Mouse (Mus musculus) retina, embryonic 14.5 days (tissue): ENCODE data around the gene Ms4a4c.
"Not testable (repeated sequence)": the region's sequence is repeated elsewhere in the genome, so short reads cannot be mapped to it uniquely, and the experiment has no call there.

ENCODE experiments used
- DNase-seq: peaks from one replicate; pipeline ENCODE4 v3.0.0-alpha.2; 2015; ENCODE audit warnings: low spot score

Ms4a4c gene

DNA sequence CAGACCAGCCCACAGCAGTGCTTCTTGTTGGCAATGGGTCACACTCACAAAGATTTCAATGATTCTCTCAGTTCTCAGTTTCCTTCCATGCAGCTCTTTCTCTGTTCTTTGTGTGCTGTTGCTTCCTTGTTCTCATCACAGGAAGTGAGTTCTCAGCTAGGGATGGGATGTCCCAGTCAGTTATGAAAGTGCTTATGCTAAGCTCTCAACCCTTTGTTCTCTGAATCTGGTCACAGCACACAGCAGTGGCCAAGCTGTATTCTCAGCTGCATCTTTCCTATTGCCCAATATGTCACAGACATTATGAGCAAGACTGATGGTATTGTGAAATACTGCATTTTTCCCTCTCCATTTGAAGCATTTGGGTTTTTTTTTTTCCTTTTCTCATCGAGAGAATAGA lies 60.2 kb downstream of the Ms4a4c start:
- not testable (repeated sequence) for DNase-seq

DNA sequence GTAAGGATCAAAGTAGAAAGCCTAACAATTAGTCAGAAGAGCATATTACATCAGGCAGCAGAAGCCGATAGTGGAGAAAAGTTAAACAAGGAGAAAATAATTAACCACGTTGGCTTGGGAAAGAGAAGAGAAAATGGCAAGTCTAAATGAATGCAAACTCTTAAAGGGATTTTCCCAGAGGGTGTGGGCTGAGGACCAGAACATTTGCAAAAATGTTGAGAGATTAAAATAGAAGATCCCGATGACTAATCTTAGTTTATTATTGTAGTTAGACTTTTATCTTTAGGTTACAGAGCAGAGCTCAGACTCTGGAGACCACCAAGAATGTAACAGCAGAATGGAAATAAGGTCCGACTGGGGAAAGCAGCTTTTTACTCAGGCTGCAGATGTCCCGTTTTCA lies 61.9 kb downstream of the Ms4a4c start:
- no peak for DNase-seq

DNA sequence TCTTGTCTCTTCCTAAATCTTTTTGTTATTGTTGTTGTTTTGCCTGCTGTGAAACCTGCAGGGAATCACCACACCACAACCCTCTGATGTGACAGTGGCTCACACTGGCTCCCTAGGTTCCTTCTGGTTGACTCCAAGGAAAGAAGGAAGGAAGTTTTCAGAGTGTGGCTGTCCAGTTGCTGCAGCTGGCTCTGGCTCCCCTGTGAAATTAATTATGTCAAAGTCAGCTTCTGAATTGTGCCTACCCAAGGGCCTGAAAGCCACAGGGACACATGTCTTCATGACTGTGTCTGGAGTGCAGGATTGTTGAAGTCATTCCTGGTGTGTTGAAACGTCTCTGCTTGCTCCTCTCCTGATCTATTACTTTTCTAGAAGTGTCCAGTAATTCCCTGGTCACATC lies 63.8 kb downstream of the Ms4a4c start:
- not testable (repeated sequence) for DNase-seq

DNA sequence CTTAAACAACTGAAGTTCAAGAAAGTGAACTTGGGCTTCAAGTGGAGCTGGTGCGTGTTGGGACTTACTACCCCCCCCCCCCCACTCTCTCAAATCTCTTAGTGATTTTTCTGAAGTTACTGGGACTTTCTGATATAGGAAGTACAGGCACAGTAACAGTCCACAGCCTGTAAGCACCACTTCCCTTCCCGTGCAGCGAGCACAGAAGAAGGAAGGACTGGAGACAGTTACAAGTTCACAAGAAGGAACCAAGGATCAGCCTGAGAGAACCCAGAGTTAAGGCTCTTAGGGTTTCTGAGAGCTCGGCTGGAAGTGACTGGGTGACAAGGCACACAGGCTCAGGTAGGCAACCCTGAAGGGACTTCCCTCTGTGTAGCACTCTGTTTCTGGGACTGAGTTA lies 64.6 kb downstream of the Ms4a4c start, which contains the start of gene Ms4a6c:
Gene Ms4a6c, plus strand, starts transcription at position 152 of the 400 bp plus-strand sequence.
- not testable (repeated sequence) for DNase-seq
